Mouse (Mus musculus) lung, embryonic 14.5 days (tissue): ENCODE measurements around the gene Lin7a. TPM values are rescaled to one million over a fixed set of nuclear protein-coding genes. Genes with fewer than 3 reads are reported as not detected.

ENCODE experiments used
- ATAC-seq: fragments of 200-750 bp; cut with Nextera tagmentation; 2 replicates; pipeline ENCODE4 v1.8.0; 2017; ENCODE audit warnings: mild to moderate bottlenecking, moderate TSS enrichment, moderate library complexity; ENCODE audit not compliant: insufficient read depth
- DNase-seq: peaks from one replicate; pipeline ENCODE4 v3.0.0-alpha.2; 2015
- H3K27ac ChIP-seq: fragments of 300-500 bp; sonication (generic); 2 replicates; pipeline ENCODE4 v1.5.1; 2014; ENCODE audit warnings: low read depth, mild to moderate bottlenecking, moderate library complexity
- H3K27me3 ChIP-seq: fragments of 300-500 bp; sonication (generic); 2 replicates; pipeline ENCODE4 v1.6.1; 2014; ENCODE audit warnings: low read length, control low read depth; ENCODE audit not compliant: insufficient read depth
- H3K36me3 ChIP-seq: fragments of 300-500 bp; sonication (generic); 2 replicates; pipeline ENCODE4 v1.6.1; 2014; ENCODE audit warnings: control low read depth; ENCODE audit not compliant: insufficient read depth
- H3K4me1 ChIP-seq: fragments of 300-500 bp; sonication (generic); 2 replicates; pipeline ENCODE4 v1.6.1; 2014; ENCODE audit warnings: antibody characterized with exemption, control low read depth; ENCODE audit not compliant: insufficient read depth
- H3K4me2 ChIP-seq: fragments of 300-500 bp; sonication (generic); 2 replicates; pipeline ENCODE4 v1.6.1; 2014; ENCODE audit warnings: mild to moderate bottlenecking
- H3K4me3 ChIP-seq: fragments of 300-500 bp; sonication (generic); 2 replicates; pipeline ENCODE4 v1.5.1; 2014; ENCODE audit warnings: low read depth, low read length
- H3K9ac ChIP-seq: fragments of 300-500 bp; sonication (generic); 2 replicates; pipeline ENCODE4 v1.6.1; 2014
- H3K9me3 ChIP-seq: fragments of 300-500 bp; sonication (generic); 2 replicates; pipeline ENCODE4 v1.6.1; 2016; ENCODE audit warnings: low read depth, low read length, control low read depth
- CTCF ChIP-seq: IDR thresholded peaks from 2 replicates; pipeline ENCODE4 v1.5.1; 2016; ENCODE audit warnings: antibody characterized with exemption, low read depth
- WGBS: fragments of 180-500 bp; shearing (Covaris S2); extraction: QIAGEN DNeasy Blood & Tissue Kit; methylation state at CpG from one replicate; pipeline ENCODE4 v1.1.7; 2014; 5-methylcytosine and 5-hydroxymethylcytosine counted together
- polyA plus RNA-seq: library from polyadenylated mRNA; unstranded; fragments of >200 nt; fragmentation: Nextera tagmentation; extraction: Ambion mirVana; gene quantifications from 2 replicates; pipeline ENCODE4 v1.2.1, GENCODE M21; 2014

Lin7a gene
- polyA plus RNA-seq, 1 experiment from 2014 or later = 12.5 TPM

DNA sequence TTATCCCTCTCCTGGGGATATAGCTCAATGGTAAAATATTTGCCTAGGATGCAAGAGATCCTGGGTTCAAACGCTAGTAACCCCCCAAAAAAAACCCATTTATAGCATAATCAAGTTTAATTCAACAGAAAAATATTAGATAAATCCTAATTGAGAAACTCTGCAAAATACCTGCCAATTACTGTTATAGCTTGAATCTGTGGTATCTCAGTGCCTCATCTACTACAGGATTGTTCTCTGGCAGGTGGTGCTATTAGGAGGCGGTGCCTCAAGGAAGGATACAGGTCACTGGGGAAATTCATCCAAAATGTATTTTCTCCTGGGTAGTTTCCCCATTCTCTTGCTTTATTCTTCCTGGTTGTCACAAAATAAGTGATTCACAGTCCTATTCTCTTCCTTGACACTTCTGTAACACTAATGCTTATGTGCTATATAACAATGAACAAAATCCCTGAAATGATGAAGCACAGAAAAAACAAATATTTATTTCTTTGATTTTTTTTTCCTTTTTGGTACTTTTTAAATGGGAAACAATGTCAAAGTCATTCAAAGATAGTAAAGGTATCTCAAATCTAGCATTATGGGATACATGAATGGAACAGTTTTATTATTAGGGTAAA, 38.9 kb upstream of the Lin7a start:
- no peak for DNase-seq
- WGBS = 94% methylated on average over 2 of the region's 2 CpGs
- TF ChIP-seq CTCF = no peak
- H3K4me3 ChIP-seq = no peak overlapping the region
- ATAC-seq = no peak
- H3K4me1 ChIP-seq = no peaks in the 10 kb centered on the region
- no peak overlapping the region for H3K4me2 ChIP-seq
- no peaks in the 10 kb centered on the region for H3K9me3 ChIP-seq
- no peaks in the 10 kb centered on the region for H3K36me3 ChIP-seq
- no peak overlapping the region for H3K27ac ChIP-seq
- no peaks in the 10 kb centered on the region for H3K27me3 ChIP-seq
- H3K9ac ChIP-seq = no peak overlapping the region

GRCm38 (mm10) chr10:107233221-107233620, 38.3 kb upstream of the Lin7a start:
- WGBS = 89% methylated on average over 2 of the region's 2 CpGs
- H3K4me1 ChIP-seq = no peaks in the 10 kb centered on the region
- H3K36me3 ChIP-seq = no peaks in the 10 kb centered on the region
- TF ChIP-seq CTCF = no peak
- H3K27ac ChIP-seq = no peak overlapping the region
- ATAC-seq (no peak), DNase-seq (no peak)
- H3K9me3 ChIP-seq = no peaks in the 10 kb centered on the region
- no peak overlapping the region for H3K4me2 ChIP-seq
- no peak overlapping the region for H3K9ac ChIP-seq
- no peak overlapping the region for H3K4me3 ChIP-seq
- no peaks in the 10 kb centered on the region for H3K27me3 ChIP-seq

- Histone ChIP-seq H3K4me1 (no peaks in the 10 kb centered on the region), H3K27me3 (no peaks in the 10 kb centered on the region), H3K36me3 (no peaks in the 10 kb centered on the region), H3K9me3 (no peaks in the 10 kb centered on the region), H3K9ac (no peak overlapping the region), H3K4me2 (no peak overlapping the region), H3K27ac (no peak overlapping the region), H3K4me3 (no peak overlapping the region)
- no peak for ATAC-seq
- DNase-seq = no peak
- WGBS = 82% methylated on average over 4 of the region's 4 CpGs
- no peak for TF ChIP-seq CTCF
These were observed 37.7 kb upstream of the Lin7a start for GRCm38 (mm10) chr10:107233825-107234224.

- WGBS = 80% methylated on average over 7 of the region's 7 CpGs
These were observed 36.8 kb upstream of the Lin7a start for GRCm38 (mm10) chr10:107234421-107235400.

GRCm38 (mm10) chr10:107235496-107235895, 36.0 kb upstream of the Lin7a start:
- Histone ChIP-seq H3K36me3 (no peaks in the 10 kb centered on the region), H3K4me3 (no peak overlapping the region), H3K4me1 (no peaks in the 10 kb centered on the region), H3K27me3 (no peaks in the 10 kb centered on the region), H3K9ac (no peak overlapping the region), H3K27ac (no peak overlapping the region), H3K9me3 (no peaks in the 10 kb centered on the region), H3K4me2 (no peak overlapping the region)
- DNase-seq = no peak
- ATAC-seq = no peak
- no peak for TF ChIP-seq CTCF
- 77% methylated on average over 3 of the region's 3 CpGs for WGBS

More at GRCm38 (mm10) chr10:107234421-107235400, 36.8 kb upstream of the Lin7a start:
- no peaks in the 10 kb centered on the region for H3K4me1 ChIP-seq
- DNase-seq (no peak), ATAC-seq (no peak)
- no peak overlapping the region for H3K4me2 ChIP-seq
- H3K27me3 ChIP-seq = no peaks in the 10 kb centered on the region
- H3K9me3 ChIP-seq = no peaks in the 10 kb centered on the region
- no peak for TF ChIP-seq CTCF
- H3K9ac ChIP-seq = no peak overlapping the region
- no peaks in the 10 kb centered on the region for H3K36me3 ChIP-seq
- H3K27ac ChIP-seq = no peak overlapping the region
- H3K4me3 ChIP-seq = no peak overlapping the region

GRCm38 (mm10) chr10:107236211-107236610, 35.3 kb upstream of the Lin7a start:
- no peak overlapping the region for H3K4me2 ChIP-seq
- no peak for DNase-seq
- H3K4me1 ChIP-seq = no peaks in the 10 kb centered on the region
- H3K9ac ChIP-seq = no peak overlapping the region
- WGBS = 84% methylated on average over 4 of the region's 4 CpGs
- no peaks in the 10 kb centered on the region for H3K9me3 ChIP-seq
- H3K27me3 ChIP-seq = no peaks in the 10 kb centered on the region
- TF ChIP-seq CTCF = no peak
- no peak for ATAC-seq
- no peak overlapping the region for H3K27ac ChIP-seq
- H3K4me3 ChIP-seq = no peak overlapping the region
- no peaks in the 10 kb centered on the region for H3K36me3 ChIP-seq

DNA sequence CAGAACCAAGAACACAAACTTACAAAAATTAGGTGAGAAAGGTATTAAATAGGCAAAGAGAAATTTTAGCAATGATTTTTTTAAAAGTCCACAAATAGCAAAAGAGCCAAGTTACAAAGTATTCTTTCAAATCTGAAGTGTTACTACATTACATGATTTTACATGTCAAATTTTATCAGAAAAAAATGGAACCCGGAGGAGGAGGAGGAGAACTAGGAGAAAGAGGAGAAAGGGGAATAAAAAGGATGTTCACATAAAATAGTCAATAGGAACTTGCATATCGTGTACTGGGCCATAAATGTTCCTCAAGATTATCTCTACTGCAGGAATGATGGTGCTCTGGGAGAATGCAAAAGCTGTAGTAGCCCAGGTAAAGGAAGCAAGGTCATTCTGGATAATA, 34.4 kb upstream of the Lin7a start:
- Histone ChIP-seq H3K27me3 (no peaks in the 10 kb centered on the region), H3K9me3 (no peaks in the 10 kb centered on the region), H3K4me3 (no peak overlapping the region), H3K4me1 (no peaks in the 10 kb centered on the region), H3K27ac (no peak overlapping the region), H3K9ac (no peak overlapping the region), H3K36me3 (no peaks in the 10 kb centered on the region), H3K4me2 (no peak overlapping the region)
- no peak for TF ChIP-seq CTCF
- no peak for ATAC-seq
- WGBS = 73% methylated on average over 2 of the region's 2 CpGs
- no peak for DNase-seq
